Mouse (Mus musculus): ENCODE data around the gene Ncf4.

Gene Ncf4

DNA sequence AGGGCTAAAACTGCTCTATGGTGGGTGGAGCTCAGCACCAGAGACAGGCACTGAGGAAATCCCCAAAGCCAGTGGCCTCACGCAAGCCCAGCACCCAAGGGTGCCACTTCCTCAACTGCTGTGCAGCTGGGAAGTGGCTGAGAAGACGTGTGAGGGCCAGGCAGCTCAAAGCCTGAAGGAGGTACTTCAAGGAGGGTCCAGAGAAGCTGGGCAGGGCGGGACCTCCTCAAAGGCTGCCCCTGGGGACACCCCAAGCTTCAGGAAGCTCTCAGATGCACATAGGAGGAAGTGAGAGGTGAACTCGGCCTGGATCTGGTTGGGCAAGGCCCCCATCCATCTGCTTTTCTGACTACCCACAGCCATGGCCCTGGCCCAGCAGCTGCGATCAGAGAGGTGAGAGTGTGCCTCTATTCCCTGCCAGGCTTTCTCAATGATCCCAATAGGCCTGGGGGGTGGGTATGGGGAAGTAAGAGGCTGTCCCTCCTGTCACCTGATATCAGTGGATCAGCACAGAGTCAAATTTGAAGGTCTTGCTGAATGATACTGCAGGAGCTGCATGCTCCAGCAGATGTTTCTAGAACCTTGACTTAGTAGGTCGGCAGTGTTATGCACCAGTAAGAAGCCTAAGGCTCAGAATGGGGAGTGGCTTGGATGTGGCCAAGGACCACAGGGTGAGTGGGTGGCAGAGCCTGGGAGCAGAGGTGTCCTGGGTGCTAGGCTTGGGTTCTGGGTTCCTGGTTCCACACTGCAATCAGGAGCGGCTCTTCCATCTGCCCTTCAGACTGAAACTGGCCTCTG is at the start of gene Ncf4:
Gene Ncf4 (plus strand): TSS at position 107 of the 798 bp plus-strand sequence.
- DNase-seq (ENCODE audit: extremely low read depth, insufficient read length, low spot score), result no peak

DNA sequence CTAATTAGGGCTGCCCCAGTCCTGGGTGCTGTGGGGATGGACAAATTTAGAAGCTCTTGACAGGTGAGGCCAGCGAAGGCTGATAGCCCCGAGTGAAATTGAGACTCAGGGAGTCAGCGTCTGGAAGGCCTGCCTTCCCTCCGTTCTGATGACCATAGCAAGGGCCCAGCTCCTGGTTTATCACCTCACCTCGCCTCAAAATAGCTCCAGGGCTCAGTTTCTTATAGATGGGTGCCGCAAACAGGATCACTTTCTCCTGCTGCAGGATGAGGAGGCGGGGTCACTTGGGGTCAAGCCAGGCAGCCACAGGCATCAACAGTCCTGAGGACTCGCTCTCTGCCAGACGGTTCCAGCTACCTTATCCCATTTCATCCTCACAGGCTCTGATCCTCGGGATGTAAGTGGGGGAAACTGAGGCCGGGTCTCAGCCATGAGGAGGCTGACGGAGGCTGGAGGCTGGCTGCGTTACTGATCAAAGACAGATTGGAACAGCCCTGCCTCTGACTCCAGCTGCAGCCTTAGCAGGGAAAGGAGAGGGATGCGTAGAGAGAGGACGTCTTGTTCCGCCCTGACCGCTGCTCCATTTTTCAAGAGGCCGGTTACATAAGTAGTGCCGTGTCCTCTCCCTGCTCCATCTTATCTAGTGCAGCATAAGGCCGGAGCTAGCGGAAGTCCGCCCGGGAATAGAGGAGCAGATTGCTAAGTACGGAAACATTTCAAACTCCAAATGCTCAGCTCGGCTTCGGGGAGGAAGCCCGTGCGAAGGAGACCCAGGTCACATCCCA is 49.3 kb upstream of the Ncf4 start:
- DNase-seq (ENCODE audit: extremely low read depth, insufficient read length, low spot score), result no peak

DNA sequence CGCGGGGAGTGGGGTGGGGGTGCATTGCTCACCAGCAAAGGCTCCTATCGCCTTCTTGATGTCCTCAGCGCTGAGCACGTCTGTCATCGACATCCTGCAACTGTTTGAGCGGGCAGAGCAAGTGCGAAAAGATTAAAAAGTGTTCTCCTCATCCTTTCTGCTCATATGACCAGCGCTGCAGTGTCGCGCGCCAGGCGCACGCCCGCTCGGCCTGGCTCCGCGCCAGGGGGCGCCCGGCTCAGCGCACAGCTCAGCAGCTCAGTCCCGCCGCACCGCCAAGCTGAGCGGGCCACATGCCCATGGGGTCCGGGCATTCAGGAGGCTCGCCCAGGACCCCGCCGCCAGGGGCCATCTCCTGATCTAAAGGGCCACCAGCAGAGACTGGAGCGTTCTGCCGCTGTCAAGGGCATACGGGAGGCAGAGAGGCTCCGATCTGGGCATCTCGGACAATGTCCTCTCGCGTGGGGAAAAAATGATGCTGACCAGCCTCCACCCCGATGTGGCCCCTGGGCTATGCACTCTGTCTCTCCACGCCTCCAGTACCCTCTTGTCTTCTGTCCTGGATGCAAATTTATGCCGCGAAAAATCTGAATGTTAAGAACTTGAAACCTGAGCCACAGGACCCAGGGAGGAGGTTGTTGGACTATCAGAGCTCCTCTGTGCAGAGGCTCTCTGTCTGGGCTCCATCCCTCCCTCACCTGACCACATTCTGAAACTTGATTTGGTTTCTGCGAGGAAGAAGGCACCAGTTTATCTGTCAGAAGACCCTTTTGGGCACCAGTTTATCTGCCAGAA is 40.4 kb upstream of the Ncf4 start:
- DNase-seq (ENCODE audit: extremely low read depth, insufficient read length, low spot score), result no peak

DNA sequence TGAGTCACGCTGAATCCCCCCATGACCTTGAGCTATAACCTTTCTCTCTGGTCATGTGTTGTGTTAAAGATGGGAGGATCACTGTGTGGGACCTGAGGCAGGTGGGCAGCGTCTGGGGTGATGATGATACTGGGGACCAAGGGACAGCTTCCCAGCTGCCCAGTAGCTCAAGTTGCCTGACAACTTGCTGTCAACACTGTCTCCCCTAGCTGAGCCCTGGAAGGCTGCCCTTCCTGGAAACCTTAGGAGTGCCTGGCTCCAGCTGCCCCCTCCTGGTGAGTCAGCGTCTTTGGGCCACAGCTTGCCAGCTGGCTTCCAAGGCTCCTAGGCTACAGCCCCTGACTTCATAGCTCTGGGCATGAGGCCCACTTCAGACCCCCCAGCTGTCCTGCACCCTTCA is 39.4 kb upstream of the Ncf4 start:
- DNase-seq (ENCODE audit: extremely low read depth, insufficient read length, low spot score), result peak; percentile 58

DNA sequence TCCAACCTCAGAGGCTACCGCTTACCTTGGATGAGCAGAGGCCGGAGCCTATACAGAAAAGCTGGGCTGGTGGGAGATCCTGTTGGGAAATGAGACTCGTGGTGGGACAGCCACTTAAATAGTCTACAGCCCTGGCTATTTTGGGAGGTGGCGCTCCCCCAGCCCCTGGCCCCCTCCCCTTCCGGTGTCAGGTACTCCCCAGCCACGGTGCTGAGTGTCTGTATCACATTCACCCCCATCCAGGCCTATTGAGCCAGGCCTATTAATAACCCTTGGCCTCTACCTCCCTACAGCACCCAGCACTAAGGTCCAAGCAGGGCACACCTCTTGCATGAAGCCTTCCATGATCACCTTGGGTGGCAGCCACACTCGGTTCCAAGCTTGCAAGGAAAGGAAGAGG is 38.3 kb upstream of the Ncf4 start, which contains the start of gene Pvalb:
Gene Pvalb (minus strand): TSS at position 89 of the 400 bp plus-strand sequence.
- no peak for DNase-seq (ENCODE audit: extremely low read depth, insufficient read length, low spot score)

DNA sequence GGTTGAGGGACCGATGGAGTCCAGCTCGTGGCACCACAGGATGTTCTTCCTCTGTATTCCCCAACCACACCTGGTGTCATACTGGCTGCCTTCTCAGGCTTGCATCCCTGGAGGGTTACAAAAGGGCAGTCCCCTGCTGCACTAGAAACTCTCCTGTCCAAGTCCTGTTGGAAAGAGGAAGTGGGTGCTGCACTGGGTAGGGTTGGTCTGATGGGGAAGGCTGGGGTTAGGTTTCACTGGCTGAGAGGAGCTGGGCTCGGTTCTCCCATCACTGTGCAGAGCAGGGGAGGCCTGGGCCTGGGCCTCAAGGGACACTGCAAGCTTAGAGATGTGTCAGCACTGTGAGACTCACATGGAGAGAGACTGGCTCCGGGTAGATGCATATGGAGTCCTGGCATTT is 34.4 kb upstream of the Ncf4 start:
- DNase-seq (ENCODE audit: extremely low read depth, insufficient read length, low spot score), result no peak

DNA sequence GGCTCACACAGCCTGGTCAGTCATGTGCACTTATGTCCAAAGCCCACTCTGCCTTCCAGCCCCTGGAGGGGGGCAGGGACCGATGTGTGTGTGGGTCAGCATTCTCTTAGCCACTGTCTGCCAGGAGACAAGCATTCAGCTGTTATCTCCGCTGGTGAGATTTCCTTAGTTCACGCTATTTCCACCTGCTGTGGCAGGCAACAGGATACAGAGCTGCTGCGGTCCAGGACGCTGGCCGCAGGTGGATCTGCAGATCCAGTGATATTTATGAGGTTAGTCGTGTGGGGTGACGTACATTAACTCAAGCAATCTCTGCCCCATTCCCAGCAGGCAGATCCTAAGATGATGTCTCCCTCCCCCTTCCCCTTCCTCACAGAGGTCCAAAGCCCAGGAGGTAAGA is 33.2 kb upstream of the Ncf4 start:
- DNase-seq (ENCODE audit: extremely low read depth, insufficient read length, low spot score), result no peak

DNA sequence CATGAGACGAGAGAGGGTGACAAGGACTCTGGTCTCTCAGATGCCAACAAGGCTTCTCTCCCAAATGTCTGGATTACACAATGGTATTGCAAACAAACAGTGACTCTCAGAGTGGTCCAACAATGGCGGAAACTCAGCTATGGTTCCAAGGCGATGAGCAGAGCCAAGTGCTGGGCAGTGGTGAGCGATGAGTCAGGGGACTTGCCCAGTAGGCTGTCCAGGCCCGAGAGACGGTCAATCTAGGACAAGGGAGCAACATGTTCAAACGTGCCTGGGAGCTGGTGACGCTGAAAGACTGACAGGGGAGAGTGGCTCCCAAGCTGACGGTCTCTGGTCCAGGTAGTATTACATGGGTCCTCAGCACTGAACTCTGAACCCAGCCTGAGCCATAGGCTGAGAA is 29.3 kb upstream of the Ncf4 start:
- peak; percentile 67 for DNase-seq (ENCODE audit: extremely low read depth, insufficient read length, low spot score)

DNA sequence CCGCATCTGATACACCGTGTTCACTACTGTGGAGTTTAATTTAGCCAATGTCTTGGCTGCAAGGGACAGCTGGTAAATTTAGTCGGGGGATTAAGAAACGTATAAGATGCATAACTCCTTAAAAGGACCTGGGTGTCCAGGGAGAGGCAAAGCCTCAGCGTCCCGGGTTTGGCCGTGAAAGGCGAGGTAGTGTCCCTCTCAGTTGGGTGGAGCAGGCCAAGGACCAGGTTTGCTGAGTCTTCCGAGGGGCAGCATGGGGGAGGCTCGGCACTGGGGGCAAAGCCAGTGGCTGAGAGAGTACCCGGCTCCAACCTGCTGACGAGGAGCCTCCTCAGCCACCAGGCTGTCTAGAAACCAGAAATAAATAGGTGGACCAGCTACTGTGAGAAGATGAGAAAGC is 16.8 kb upstream of the Ncf4 start:
- DNase-seq (ENCODE audit: extremely low read depth, insufficient read length, low spot score), result no peak

DNA sequence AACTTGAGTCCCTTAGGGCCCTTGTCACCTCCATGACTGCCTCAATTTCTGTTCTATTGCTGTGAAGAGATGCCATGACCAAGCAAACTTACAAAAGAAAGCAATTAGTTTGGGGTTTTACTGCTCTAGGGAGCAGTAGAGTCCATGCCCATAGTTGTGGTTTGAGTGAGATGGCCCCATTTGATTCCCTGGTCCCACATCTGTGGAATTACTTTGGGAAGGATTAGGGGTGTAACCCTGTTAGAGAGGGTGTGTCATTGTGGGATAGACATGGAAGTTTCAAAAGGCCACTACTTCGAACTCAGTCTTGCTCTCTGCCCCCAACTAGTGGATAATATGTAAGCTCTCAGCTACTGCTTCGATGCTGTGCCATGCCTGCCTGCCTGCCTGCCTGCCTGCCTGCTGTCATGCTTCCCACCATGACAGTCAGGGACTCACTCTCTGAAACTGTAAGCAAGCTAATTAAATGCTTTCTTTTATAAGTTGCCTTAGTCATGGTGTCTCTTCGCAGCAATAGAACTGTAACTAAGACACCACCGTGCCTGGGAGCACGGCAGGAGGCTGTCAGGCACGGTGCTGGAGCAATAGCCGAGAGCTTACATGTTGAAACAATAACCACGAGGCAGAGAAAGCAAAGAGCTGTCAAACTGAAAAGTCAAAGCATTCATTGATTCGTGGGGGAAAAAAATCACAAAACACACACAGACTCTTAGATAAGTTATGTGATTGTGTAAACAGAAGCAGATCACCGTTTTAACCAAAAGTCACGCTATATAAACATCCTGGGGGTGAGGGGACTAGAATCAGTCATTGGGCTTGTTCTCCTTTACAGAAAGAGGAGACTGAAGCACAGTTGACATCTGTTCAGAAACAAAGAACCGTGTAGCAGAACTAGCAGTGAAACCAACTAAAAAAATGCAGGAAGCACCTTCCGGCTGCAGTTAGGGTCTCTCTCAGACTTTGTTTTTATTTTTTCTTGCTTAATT is 13.0 kb upstream of the Ncf4 start:
- DNase-seq (ENCODE audit: extremely low read depth, insufficient read length, low spot score), result no peak

DNA sequence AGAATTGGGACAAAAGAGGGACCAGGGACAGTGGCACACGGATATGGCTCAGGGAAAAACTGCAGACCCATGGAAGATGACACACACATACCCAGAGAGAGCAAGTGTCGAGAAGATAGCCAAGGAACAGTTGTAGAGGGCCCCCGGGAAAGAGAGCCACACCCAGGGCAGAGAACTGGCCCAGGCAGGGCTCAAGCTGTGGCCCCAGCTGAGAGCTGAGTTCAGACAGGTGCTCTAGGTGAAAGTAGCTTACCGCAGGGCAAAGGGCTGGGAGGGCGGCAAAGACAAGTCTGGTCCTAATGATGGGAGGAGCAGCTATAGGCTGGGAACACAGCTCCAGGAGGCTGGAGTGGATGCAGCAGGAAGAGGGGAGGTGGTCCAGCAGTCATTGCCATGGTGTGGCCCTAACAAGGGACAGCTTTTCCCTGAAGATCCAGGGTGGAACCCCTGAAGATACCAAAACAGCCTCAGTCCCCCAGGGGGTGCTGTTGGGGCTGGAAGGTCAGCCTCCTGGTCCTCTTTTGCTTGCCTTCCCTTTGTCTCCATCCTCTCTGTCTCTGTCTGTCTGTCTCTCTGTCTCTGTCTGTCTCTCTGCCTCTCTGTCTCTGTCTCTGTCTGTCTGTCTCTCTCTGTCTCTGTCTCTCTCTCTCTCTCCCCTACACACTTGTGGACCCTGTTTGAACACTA is 9.6 kb upstream of the Ncf4 start:
- no peak for DNase-seq (ENCODE audit: extremely low read depth, insufficient read length, low spot score)

DNA sequence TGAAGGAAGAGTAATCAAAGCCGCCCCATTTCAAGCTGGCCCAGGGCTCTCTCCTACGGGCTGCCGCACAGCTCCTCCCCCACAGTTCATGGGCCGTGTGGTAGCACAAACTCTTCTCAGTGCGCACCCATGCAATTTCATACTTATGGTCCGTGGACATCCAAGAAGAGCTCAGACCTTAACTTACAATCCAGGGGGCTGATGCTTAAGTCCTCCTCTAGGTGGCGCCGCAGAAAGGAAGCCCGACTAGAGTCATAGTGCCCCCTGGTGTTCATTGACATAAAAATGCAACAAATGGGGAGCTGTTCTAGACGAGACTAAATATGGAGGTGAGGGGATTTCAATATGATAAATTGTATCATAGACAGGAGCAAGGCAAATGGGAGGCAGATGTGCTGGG is 5.1 kb upstream of the Ncf4 start:
- DNase-seq (ENCODE audit: extremely low read depth, insufficient read length, low spot score), result peak; percentile 47

DNA sequence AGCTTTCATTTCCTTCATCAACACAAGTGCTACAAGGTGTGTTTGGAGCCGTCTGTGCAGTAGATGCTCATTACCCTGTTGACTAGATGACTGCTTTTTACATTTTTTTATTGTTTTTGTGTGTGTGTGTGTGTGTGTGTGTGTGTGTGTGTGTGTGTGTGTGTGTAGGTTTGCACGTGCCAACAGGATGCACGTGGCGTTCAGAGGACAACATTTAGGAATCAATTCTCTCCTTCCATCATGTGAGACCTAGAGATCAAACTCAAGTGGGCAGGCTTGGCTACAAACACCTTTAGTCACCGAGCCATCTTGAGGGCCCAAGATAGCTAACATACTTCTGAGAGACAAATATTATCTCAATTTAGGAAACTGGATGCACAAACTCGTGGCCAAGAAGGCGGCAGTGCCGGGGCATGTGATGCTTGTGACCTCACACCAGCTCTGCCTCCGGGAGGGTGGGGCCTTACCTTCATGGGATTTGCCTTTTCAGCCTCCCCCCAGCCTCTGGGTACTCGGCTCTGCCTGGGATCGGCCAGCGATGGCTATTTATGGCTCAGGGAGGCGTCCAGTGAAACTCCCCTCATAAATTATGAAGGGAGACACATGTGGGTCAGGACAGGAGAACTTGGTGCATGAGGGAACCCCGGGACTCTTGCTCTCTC is 4.5 kb upstream of the Ncf4 start:
- DNase-seq (ENCODE audit: extremely low read depth, insufficient read length, low spot score), result no peak

DNA sequence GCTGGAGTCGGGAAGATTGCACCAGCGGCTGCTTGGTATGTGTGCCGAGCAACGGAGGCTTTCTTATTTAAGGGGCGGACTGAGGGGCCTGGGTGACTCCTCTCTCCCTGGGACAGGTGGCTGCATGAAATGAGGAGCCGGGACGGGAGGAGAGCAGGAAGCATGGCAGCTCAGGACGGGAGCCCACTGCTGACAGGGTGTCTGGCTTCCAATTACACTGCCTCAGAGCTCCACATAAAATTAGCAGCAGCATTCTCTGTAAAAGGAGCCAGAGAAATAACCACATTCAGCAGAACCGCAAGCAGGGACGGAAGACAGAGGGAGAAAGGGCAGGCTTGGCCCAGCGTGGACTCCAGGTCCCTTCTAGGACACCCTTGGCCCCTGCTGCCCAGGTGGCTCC is 3.3 kb upstream of the Ncf4 start:
- no peak for DNase-seq (ENCODE audit: extremely low read depth, insufficient read length, low spot score)

DNA sequence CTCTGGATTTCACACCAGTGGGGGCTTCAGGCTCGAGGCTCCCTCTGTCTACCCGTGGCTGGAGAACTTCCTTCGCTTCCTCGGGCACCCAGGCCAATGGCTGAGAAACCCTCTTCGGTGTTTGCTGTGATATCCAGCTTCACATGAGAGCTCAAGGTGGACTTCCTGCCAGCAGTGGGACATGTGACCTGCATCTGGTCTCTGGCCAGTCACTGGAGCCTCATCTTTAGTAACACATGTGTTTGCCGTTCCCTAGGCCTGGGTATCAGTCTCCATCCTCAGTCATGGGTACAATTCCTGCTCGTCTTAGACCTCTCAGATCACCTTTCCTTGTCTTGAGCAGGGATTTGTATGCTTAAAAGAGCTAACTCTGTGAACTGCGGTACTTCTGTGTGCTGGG is 1.5 kb upstream of the Ncf4 start:
- DNase-seq (ENCODE audit: extremely low read depth, insufficient read length, low spot score), result no peak

DNA sequence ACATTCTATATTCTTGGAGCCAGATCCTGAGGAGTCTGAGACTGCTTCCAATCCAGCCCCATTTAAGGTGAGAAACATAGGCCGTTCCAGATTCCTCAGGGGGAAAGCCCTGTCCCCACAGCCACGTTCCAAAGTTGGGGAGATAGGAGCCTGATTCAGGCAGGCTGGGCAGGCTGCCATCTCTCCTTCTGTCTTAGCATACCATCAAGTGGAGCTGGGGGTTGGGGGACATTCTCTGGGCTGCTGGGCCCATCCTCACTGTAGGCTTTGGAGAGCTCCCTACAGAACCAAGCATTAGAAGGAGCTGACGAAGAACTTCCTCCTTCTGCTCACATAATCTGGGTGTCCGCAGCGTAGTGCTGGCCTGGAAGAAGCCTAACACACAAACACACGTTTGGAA is 827 bp upstream of the Ncf4 start:
- DNase-seq (ENCODE audit: extremely low read depth, insufficient read length, low spot score), result no peak

DNA sequence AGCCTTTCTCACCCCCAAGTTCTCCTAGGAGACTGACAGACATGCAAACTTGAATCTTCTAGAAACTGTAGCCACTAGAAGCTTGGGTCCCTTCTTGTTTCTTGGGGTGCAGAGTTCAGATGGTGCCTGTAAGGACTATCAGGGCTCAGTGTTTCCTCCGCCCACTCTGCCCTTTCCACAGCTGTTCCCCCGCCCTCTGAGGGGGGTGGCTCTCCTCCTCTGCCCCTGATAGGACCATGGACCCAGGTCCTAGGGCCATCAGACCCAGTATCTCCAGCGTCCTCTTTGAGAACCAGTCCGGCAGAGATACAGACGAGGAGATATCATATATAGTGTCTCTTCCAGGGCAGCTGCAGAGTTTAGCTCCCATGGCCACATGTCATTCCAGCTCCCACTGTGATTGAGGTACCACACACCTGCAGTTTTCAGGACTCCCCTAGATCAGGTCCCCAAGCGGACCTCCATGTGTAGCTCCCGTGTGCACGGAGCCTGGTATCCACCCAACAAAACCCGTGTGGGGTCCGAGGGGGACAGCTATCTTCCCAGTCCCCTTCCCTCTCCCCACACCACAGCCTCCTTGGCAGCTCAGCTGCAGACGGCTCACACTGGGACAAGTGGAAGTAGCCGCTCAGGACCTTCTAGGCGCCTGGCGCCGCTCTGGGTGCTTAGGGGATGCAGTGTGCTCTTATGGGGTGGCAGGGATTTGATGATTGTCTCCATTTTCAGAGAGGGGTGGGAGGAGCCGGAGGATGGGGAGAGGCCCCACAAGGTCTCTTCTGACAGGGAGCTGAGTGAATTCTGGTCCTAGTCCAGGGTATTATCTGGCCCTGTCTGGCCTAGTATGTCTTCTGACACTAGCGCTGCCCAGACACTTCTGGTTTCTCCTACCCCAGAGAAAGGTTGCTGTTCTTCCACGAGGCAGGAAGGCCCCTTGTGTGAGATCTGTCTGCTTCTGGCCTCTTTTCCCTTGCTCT is 1.8 kb downstream of the Ncf4 start:
- DNase-seq (ENCODE audit: extremely low read depth, insufficient read length, low spot score), result no peak

DNA sequence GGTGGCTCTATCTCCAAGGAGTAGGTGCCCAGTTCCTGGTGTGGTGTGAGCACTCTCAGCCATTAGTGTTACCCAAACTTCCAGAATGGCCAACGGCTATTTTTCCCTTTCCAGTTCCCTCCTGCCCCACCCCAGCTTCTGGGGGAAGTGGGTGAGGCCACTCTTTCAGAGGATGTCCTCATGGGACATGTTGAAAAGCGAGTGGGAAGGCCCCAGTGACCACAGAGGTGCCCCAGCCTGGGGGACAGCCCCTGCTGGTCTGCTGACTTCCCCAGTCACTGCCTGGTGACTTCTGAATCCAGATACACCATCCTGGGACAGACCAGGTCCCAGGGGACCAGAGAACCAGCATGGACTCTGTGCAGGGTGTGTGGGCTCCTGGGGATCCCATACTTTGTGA is 3.1 kb downstream of the Ncf4 start:
- no peak for DNase-seq (ENCODE audit: extremely low read depth, insufficient read length, low spot score)
